Mouse (Mus musculus): ENCODE measurements around the gene Cilp. TPM values are rescaled to one million over a fixed set of nuclear protein-coding genes. Genes with fewer than 3 reads are reported as not detected.
"Not testable (repeated sequence)": the region's sequence is repeated elsewhere in the genome, so short reads cannot be mapped to it uniquely, and the experiment has no call there.

Cilp gene
- polyA plus RNA-seq, 1 experiment from 2014 or later, result not detected

DNA sequence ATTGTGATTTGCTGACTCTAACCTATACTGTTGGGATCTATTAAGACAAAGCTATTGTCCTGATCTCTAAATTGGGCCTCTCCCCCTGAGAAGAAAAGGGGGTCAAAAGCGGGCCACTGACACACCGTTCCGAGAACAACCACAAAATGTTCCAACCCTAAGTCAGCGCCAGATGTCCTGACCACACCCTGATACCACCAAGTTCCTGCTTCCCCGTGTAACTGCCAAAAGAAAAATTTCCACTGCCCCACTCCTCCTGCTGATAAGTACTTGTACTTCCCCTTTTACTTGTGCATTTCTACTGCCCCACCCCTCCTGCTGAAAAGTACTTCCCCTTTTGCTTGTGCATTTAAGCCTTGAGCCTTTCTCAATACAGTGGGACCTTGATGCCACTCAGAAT, 23.3 kb downstream of the Cilp start:
- not testable (repeated sequence) for H3K27me3 ChIP-seq (ENCODE audit: control insufficient read depth, insufficient read depth, low read length); H3K9ac ChIP-seq (ENCODE audit: low read length); H3K4me1 ChIP-seq (ENCODE audit: control insufficient read depth in 2 of 2, insufficient read depth in 2 of 2, low read length in 2 of 2); ATAC-seq (ENCODE audit: insufficient number of reproducible peaks, insufficient read depth, low FRiP score, low read depth); H3K4me3 ChIP-seq (ENCODE audit: control insufficient read depth in 1 of 2, insufficient read depth in 1 of 2, low read depth in 1 of 2, low read length in 2 of 2); H3K4me2 ChIP-seq (ENCODE audit: low read length); H3K36me3 ChIP-seq (ENCODE audit: control insufficient read depth, insufficient read depth, low read length); H3K9me3 ChIP-seq (ENCODE audit: control insufficient read depth, low read length); H3K27ac ChIP-seq (replicated peaks in 1 of 2; ENCODE audit: control insufficient read depth in 1 of 2, insufficient read depth in 1 of 2, low read depth in 2 of 2, low read length in 2 of 2)
- 67% methylated on average over 5 of the region's 5 CpGs for WGBS

DNA sequence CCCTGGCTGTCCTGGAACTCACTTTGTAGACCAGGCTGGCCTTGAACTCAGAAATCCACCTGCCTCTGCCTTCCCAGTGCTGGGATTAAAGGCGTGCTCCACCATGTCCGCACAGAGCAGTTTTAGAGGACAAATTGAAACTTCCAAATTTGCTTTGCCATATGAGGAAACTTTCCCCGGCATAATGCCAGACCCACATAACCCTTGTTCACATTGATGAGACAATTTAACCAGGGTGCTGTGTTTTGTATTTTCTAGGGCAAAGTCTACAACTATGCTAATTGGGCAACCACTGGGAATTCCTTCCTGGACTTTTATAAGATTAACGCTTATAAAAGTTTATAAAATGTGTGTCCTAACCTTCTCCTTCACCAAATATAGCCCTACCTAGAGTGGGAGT, 25.0 kb downstream of the Cilp start:
- H3K9me3 ChIP-seq (ENCODE audit: control insufficient read depth, low read length), result no peaks in the 10 kb centered on the region
- WGBS, result 89% methylated on average over 4 of the region's 4 CpGs
- ATAC-seq (ENCODE audit: insufficient number of reproducible peaks, insufficient read depth, low FRiP score, low read depth), result no peak

DNA sequence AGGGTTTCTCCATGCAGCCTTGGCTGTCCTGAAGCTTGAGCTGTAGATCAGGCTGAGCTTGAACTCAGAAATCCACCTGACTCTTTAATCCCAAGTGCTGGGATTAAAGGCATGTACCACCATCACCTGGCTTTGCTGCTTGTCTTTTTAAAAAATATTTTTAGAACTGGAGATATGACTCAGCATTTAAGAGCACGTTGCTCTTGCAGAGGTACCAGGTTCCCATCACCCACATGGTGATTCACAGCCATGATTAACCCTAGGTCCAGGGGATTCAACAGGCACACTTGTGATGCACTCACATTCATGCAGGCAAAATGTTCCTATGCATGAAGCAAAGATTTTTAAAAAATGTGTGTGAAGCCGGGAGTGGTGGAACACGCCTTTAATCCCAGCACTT, 27.4 kb downstream of the Cilp start:
- ATAC-seq (ENCODE audit: insufficient number of reproducible peaks, insufficient read depth, low FRiP score, low read depth), result no peak

More for the DNA sequence above, 25.0 kb downstream of the Cilp start:
- no peak overlapping the region for H3K27ac ChIP-seq (replicated peaks in 1 of 2; ENCODE audit: control insufficient read depth in 1 of 2, insufficient read depth in 1 of 2, low read depth in 2 of 2, low read length in 2 of 2)
- H3K36me3 ChIP-seq (ENCODE audit: control insufficient read depth, insufficient read depth, low read length), result no peaks in the 10 kb centered on the region
- H3K4me1 ChIP-seq (ENCODE audit: control insufficient read depth in 2 of 2, insufficient read depth in 2 of 2, low read length in 2 of 2), result peaks cover 2 to 6% of the 10 kb centered on the region in 2 experiments; a peak in 2 of 4 replicates
- H3K4me3 ChIP-seq (ENCODE audit: control insufficient read depth in 1 of 2, insufficient read depth in 1 of 2, low read depth in 1 of 2, low read length in 2 of 2), result no peak overlapping the region
- H3K4me2 ChIP-seq (ENCODE audit: low read length), result no peak overlapping the region
- H3K9ac ChIP-seq (ENCODE audit: low read length), result no peak overlapping the region
- H3K27me3 ChIP-seq (ENCODE audit: control insufficient read depth, insufficient read depth, low read length), result no peaks in the 10 kb centered on the region

DNA sequence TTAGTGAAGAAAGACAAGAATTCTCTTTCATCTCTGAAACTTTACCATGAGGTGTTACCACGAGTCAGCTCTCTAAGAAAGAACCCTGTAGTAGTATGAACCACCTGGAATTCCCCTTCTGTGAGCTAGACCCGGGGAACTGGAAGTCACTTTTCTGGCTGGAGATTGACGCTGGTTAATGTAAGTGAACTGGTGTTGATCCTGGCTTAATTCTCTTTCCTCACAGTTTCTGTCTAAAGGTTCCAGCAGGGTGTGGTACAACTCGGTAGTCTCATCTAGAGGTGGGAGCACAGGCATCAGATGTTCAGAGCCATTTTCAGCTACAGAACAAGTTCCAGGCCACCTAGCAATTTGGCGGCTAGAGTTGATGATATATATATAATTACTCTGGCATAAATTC, 28.1 kb downstream of the Cilp start:
- peaks cover 14% of the 10 kb centered on the region for H3K36me3 ChIP-seq (ENCODE audit: control insufficient read depth, insufficient read depth, low read length)
- peak overlapping the region; percentile 80 for H3K9ac ChIP-seq (ENCODE audit: low read length)
- ATAC-seq (ENCODE audit: insufficient number of reproducible peaks, insufficient read depth, low FRiP score, low read depth), result no peak
- 28% methylated on average over 5 of the region's 5 CpGs for WGBS
- peak overlapping the region; percentile 78 to 95 for H3K4me3 ChIP-seq (ENCODE audit: control insufficient read depth in 1 of 2, insufficient read depth in 1 of 2, low read depth in 1 of 2, low read length in 2 of 2)
- H3K9me3 ChIP-seq (ENCODE audit: control insufficient read depth, low read length), result no peaks in the 10 kb centered on the region
- H3K4me1 ChIP-seq (ENCODE audit: control insufficient read depth in 2 of 2, insufficient read depth in 2 of 2, low read length in 2 of 2), result peaks cover 2 to 18% of the 10 kb centered on the region in 2 experiments; a peak in 2 of 4 replicates
- H3K27ac ChIP-seq (replicated peaks in 1 of 2; ENCODE audit: control insufficient read depth in 1 of 2, insufficient read depth in 1 of 2, low read depth in 2 of 2, low read length in 2 of 2), result peak overlapping the region; percentile 80 to 91
- H3K27me3 ChIP-seq (ENCODE audit: control insufficient read depth, insufficient read depth, low read length), result no peaks in the 10 kb centered on the region
- peak overlapping the region; percentile 72 for H3K4me2 ChIP-seq (ENCODE audit: low read length)

More for the DNA sequence above, 27.4 kb downstream of the Cilp start:
- peaks cover 9% of the 10 kb centered on the region for H3K36me3 ChIP-seq (ENCODE audit: control insufficient read depth, insufficient read depth, low read length)
- H3K9me3 ChIP-seq (ENCODE audit: control insufficient read depth, low read length), result no peaks in the 10 kb centered on the region
- H3K9ac ChIP-seq (ENCODE audit: low read length), result no peak overlapping the region
- peaks cover 2 to 18% of the 10 kb centered on the region in 2 experiments; a peak in 2 of 4 replicates for H3K4me1 ChIP-seq (ENCODE audit: control insufficient read depth in 2 of 2, insufficient read depth in 2 of 2, low read length in 2 of 2)
- H3K27ac ChIP-seq (replicated peaks in 1 of 2; ENCODE audit: control insufficient read depth in 1 of 2, insufficient read depth in 1 of 2, low read depth in 2 of 2, low read length in 2 of 2), result no peak overlapping the region
- 64% methylated on average over 3 of the region's 3 CpGs for WGBS
- H3K27me3 ChIP-seq (ENCODE audit: control insufficient read depth, insufficient read depth, low read length), result no peaks in the 10 kb centered on the region
- no peak overlapping the region for H3K4me2 ChIP-seq (ENCODE audit: low read length)
- H3K4me3 ChIP-seq (ENCODE audit: control insufficient read depth in 1 of 2, insufficient read depth in 1 of 2, low read depth in 1 of 2, low read length in 2 of 2), result no peak overlapping the region

DNA sequence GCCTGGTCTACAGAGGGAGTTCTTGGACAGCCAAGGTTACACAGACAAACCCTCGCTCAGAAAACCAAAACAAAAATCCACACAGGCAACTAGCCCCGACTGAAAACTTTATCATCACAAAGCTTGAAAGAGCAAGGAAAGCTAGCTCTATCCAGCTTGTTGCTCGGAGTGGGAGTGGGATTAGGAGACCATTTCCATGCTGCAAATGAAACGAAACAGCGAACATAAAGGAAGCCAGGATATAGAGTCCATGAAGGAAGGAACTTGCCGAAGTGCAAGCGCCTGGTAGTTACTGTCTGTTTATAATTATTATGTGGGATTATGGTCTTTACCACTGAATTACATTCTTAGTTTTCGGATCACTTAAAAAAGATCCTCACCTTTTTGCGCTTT, 28.6 kb downstream of the Cilp start:
- Histone ChIP-seq H3K4me1 (ENCODE audit: control insufficient read depth in 2 of 2, insufficient read depth in 2 of 2, low read length in 2 of 2) (peaks cover 2 to 18% of the 10 kb centered on the region in 2 experiments; a peak in 2 of 4 replicates), H3K4me3 (ENCODE audit: control insufficient read depth in 1 of 2, insufficient read depth in 1 of 2, low read depth in 1 of 2, low read length in 2 of 2) (peak overlapping the region; percentile 78 to 95), H3K4me2 (ENCODE audit: low read length) (peak overlapping the region; percentile 72), H3K9ac (ENCODE audit: low read length) (peak overlapping the region; percentile 80), H3K27me3 (ENCODE audit: control insufficient read depth, insufficient read depth, low read length) (no peaks in the 10 kb centered on the region), H3K9me3 (ENCODE audit: control insufficient read depth, low read length) (no peaks in the 10 kb centered on the region), H3K36me3 (ENCODE audit: control insufficient read depth, insufficient read depth, low read length) (peaks cover 14% of the 10 kb centered on the region), H3K27ac (replicated peaks in 1 of 2; ENCODE audit: control insufficient read depth in 1 of 2, insufficient read depth in 1 of 2, low read depth in 2 of 2, low read length in 2 of 2) (peak overlapping the region; percentile 80 to 91)
- no peak for ATAC-seq (ENCODE audit: insufficient number of reproducible peaks, insufficient read depth, low FRiP score, low read depth)
- under 1% methylated on average over 9 of the region's 9 CpGs for WGBS

DNA sequence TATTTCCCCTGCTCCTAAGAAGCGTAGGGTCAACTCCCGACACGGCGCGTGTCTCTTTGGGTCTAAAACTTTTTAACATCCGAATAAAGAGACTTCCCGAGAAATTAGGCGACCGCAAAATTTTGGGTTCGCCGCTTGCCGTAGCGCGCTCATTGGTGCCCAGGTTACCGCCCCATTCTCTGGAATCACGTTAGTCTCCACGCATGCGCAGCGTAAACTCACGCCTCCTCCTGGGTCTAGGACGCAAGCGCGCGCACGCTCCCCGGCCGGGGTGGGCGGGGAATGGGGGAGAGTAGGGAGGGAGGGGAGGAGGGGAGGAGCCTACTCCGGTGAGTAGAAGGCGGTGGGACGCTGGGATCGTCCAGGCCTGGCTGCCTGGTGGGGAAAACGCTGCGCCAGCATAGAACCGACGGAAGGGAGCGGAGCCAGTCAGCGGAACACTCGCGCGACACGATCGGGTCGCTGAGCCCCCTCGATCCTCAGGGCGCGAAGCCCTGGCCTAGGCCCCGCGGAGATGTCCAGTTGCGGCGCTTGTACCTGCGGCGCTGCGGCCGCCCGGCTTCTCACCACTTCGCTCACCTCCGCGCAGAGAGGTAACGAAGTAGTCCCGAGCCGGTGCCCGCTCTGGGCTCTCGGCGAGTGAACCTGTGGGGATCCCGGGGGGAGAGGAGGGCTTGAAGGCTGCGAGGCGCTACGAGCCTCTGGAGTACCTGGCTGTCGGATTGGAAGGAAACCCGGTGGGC, 29.2 kb downstream of the Cilp start, which contains the start of gene Clpx:
TSS of gene Clpx (plus strand) at position 288 of the 743 bp plus-strand sequence.
- peaks cover 2 to 18% of the 10 kb centered on the region in 2 experiments; a peak in 2 of 4 replicates for H3K4me1 ChIP-seq (ENCODE audit: control insufficient read depth in 2 of 2, insufficient read depth in 2 of 2, low read length in 2 of 2)
- peaks cover 14% of the 10 kb centered on the region for H3K36me3 ChIP-seq (ENCODE audit: control insufficient read depth, insufficient read depth, low read length)
- no peaks in the 10 kb centered on the region for H3K27me3 ChIP-seq (ENCODE audit: control insufficient read depth, insufficient read depth, low read length)
- peak within 1 kb of the TSS; percentile 95 to 96 for H3K4me3 ChIP-seq (ENCODE audit: control insufficient read depth in 1 of 2, insufficient read depth in 1 of 2, low read depth in 1 of 2, low read length in 2 of 2)
- peak; percentile 97 for ATAC-seq (ENCODE audit: insufficient number of reproducible peaks, insufficient read depth, low FRiP score, low read depth)
- peak within 1 kb of the TSS; percentile 97 for H3K9ac ChIP-seq (ENCODE audit: low read length)
- WGBS, result under 1% methylated on average over 69 of the region's 71 CpGs
- peak within 1 kb of the TSS; percentile 87 to 91 for H3K27ac ChIP-seq (replicated peaks in 1 of 2; ENCODE audit: control insufficient read depth in 1 of 2, insufficient read depth in 1 of 2, low read depth in 2 of 2, low read length in 2 of 2)
- peak within 1 kb of the TSS; percentile 88 for H3K4me2 ChIP-seq (ENCODE audit: low read length)
- no peaks in the 10 kb centered on the region for H3K9me3 ChIP-seq (ENCODE audit: control insufficient read depth, low read length)

DNA sequence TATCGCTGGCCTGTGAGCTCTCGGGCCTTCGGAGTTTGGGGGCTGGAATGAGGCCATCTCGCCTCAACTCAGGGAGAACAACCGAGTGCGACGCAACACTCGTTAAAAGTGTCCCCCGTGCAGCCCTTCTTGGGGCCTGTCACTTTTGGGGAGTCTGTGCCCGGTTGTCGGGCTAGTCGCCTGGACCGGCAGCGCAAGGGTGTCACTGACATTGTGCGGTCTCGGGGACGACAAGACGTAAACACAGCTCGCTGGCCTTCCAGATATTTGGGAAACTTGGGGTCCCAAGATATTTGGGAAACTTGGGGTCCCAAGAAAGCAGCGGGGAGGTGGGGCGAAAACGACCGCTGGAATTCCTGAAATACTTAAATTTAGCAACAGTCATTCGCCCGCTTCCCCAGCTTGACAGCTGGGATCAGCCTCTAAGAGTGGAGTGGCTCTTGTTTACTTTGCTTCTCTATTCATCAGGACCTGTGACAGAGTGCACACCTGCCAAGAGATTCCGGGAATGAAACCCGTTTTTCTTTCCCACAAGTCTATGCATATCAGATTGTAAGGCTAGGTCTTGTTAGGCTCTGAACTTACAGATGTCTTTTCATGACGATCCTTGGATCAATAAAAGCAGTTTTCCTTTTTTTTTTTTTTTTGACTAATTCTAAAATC, 29.9 kb downstream of the Cilp start:
- ATAC-seq (ENCODE audit: insufficient number of reproducible peaks, insufficient read depth, low FRiP score, low read depth), result no peak
- WGBS, result 2% methylated on average over 28 of the region's 28 CpGs
- H3K27ac ChIP-seq (replicated peaks in 1 of 2; ENCODE audit: control insufficient read depth in 1 of 2, insufficient read depth in 1 of 2, low read depth in 2 of 2, low read length in 2 of 2), result peak overlapping the region; percentile 84 to 87; a peak in 3 of 4 replicates

More for the DNA sequence above, 29.9 kb downstream of the Cilp start:
- Histone ChIP-seq H3K36me3 (ENCODE audit: control insufficient read depth, insufficient read depth, low read length) (peaks cover 20% of the 10 kb centered on the region), H3K4me3 (ENCODE audit: control insufficient read depth in 1 of 2, insufficient read depth in 1 of 2, low read depth in 1 of 2, low read length in 2 of 2) (peak overlapping the region; percentile 95 to 96), H3K9me3 (ENCODE audit: control insufficient read depth, low read length) (no peaks in the 10 kb centered on the region), H3K4me2 (ENCODE audit: low read length) (peak overlapping the region; percentile 88), H3K4me1 (ENCODE audit: control insufficient read depth in 2 of 2, insufficient read depth in 2 of 2, low read length in 2 of 2) (peaks cover 2 to 18% of the 10 kb centered on the region in 2 experiments; a peak in 2 of 4 replicates), H3K27me3 (ENCODE audit: control insufficient read depth, insufficient read depth, low read length) (no peaks in the 10 kb centered on the region), H3K9ac (ENCODE audit: low read length) (peak overlapping the region; percentile 97)
